Mouse (Mus musculus) G1E (cell line): Measurements from ENCODE around the gene Emilin3.

Experiments
- CTCF ChIP-seq: IDR thresholded peaks from 2 replicates; pipeline ENCODE4 v1.5.1; 2012; ENCODE audit warnings: low read depth, low read length, inconsistent platforms, mixed read lengths
- TAL1 ChIP-seq: conservative IDR thresholded peaks from 2 replicates; pipeline ENCODE4 v1.6.1; 2012; ENCODE audit warnings: low read depth, low read length, inconsistent platforms, mixed read lengths

DNA sequence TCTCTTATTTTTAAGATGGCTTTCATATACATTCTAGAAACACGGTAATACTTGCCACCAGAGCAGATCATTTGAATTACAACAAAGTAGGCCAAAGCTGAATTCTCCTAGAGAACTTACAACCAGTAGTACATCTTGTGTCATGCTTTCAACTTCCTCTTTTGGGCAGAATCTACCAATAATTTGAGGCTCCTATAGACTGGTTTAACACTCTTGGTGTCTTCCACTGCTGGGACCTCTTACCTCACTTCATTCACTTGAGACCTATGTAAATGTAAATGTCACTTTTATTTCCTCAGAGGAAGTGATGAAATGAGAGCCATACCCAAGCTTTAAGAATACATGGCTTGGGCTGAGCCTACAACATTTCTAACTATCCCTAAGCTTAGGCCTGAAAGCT is 48.0 kb downstream of the Emilin3 start:
- no peak for TF ChIP-seq CTCF
- TF ChIP-seq TAL1 = no peak
